Mouse (Mus musculus) kidney, postnatal 0 days (tissue): Measurements from ENCODE around the gene Ppih. TPM values are rescaled to one million over a fixed set of nuclear protein-coding genes. Genes with fewer than 3 reads are reported as not detected.
A peak's percentile ranks its signal among the peaks of the same experiment; 100 is the strongest.

ENCODE experiments used
- ATAC-seq: fragments of 200-750 bp; cut with Nextera tagmentation; replicated peaks from 2 replicates; pipeline ENCODE4 v1.8.0; 2017; ENCODE audit warnings: low read depth, moderate number of reproducible peaks, moderate TSS enrichment, moderate library complexity; ENCODE audit not compliant: low FRiP score
- DNase-seq: peaks from one replicate; pipeline ENCODE4 v3.0.0-alpha.2; 2016; ENCODE audit warnings: low spot score
- H3K27ac ChIP-seq: fragments of 300-500 bp; sonication (generic); 2 replicates; pipeline ENCODE4 v1.5.1; 2014; ENCODE audit warnings: mild to moderate bottlenecking
- H3K27me3 ChIP-seq: fragments of 300-500 bp; sonication (generic); 2 replicates; pipeline ENCODE4 v1.6.1; 2014; ENCODE audit warnings: low read length, mixed read lengths; ENCODE audit not compliant: insufficient read depth
- H3K36me3 ChIP-seq: fragments of 300-500 bp; sonication (generic); 2 replicates; pipeline ENCODE4 v1.6.1; 2014; ENCODE audit warnings: low read length, mixed read lengths; ENCODE audit not compliant: insufficient read depth
- H3K4me1 ChIP-seq: fragments of 300-500 bp; sonication (generic); replicated peaks from 2 replicates; pipeline ENCODE4 v1.6.1; 2014; ENCODE audit warnings: antibody characterized with exemption, low read length, mixed read lengths; ENCODE audit not compliant: insufficient read depth
- H3K4me2 ChIP-seq: fragments of 300-500 bp; sonication (generic); 2 replicates; pipeline ENCODE4 v1.6.1; 2014; ENCODE audit warnings: mild to moderate bottlenecking, low read length, moderate library complexity, mixed read lengths
- H3K4me3 ChIP-seq: fragments of 300-500 bp; sonication (generic); replicated peaks from 2 replicates; pipeline ENCODE4 v1.5.1; 2014; ENCODE audit warnings: low read depth, low read length
- H3K9ac ChIP-seq: fragments of 300-500 bp; sonication (generic); 2 replicates; pipeline ENCODE4 v1.6.1; 2014; ENCODE audit warnings: low read depth, low read length
- H3K9me3 ChIP-seq: fragments of 300-500 bp; sonication (generic); replicated peaks from 2 replicates; pipeline ENCODE4 v1.6.1; 2016; ENCODE audit warnings: low read length, inconsistent platforms, mixed read lengths
- CTCF ChIP-seq: IDR thresholded peaks from 2 replicates; pipeline ENCODE4 v1.5.1; 2016; ENCODE audit warnings: antibody characterized with exemption, low read depth, mild to moderate bottlenecking, moderate library complexity
- WGBS: fragments of 180-500 bp; shearing (Covaris S2); extraction: QIAGEN DNeasy Blood & Tissue Kit; methylation state at CpG from one replicate; pipeline ENCODE4 v1.1.7; 2014; 5-methylcytosine and 5-hydroxymethylcytosine counted together
- polyA plus RNA-seq: library from polyadenylated mRNA; unstranded; fragments of >200 nt; fragmentation: Nextera tagmentation; extraction: Ambion mirVana; gene quantifications from 2 replicates; pipeline ENCODE4 v1.2.1, GENCODE M21; 2015

Gene Ppih
- polyA plus RNA-seq, 1 experiment from 2014 or later = 74.6 TPM

DNA sequence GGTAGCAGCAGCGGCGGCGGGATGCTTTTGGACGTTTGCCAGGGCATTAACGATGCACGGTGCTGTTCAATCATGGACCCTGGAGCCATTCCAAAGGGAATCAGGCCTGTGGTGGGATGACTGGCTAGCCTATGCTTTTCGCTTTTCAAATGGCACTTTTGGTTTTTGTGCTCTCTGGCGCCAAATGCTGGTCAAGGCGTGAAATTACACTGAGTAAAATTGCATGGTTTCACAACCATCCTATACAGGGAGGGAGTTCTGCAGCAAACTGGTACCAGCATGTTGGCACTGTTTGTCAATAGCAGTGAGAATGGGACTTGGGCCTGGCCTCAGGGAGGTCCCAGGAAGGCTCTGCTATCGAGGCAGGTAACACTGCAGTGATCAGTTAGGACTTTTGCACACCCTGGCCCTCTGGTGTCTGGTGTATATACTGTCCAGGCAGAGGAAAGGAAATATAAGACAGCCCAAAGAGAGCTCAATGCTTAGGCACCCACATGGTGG is 18.6 kb upstream of the Ppih start:
- Histone ChIP-seq H3K4me2 (no peak overlapping the region), H3K4me1 (no peaks in the 10 kb centered on the region), H3K27ac (0 out of 2 replicates have a peak overlapping the region, but pooled peaks have one; percentile 13), H3K9me3 (no peaks in the 10 kb centered on the region), H3K36me3 (no peaks in the 10 kb centered on the region), H3K4me3 (no peak overlapping the region), H3K27me3 (no peaks in the 10 kb centered on the region), H3K9ac (no peak overlapping the region)
- DNase-seq (peak; percentile 70), ATAC-seq (peak; percentile 79; the same call in 1 of the 2 replicates)
- 7% methylated on average over 10 of the region's 10 CpGs for WGBS
- peak; percentile 82 for TF ChIP-seq CTCF

DNA sequence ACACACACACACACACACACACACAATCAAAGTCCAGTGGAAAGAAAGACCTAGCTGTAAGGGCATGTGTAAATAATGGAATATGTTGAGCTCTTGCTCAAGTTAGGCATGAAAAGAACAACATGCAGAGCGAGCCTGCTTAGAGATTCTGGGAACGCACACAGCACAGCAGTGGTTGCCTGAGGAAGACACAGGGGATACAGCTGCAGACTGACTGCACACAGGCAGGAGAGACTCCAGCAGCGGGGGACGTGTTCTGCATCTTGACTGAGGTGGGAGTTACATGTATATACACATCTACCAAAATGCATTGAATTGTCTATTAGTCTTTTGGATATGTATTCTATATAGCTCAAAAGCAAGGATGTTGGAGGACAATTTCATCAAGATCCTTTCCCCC is 18.1 kb upstream of the Ppih start:
- H3K4me3 ChIP-seq = no peak overlapping the region
- no peak for TF ChIP-seq CTCF
- DNase-seq (no peak), ATAC-seq (0 out of 2 replicates have a peak, but pooled peaks have one; percentile 13)
- H3K27ac ChIP-seq = 0 out of 2 replicates have a peak overlapping the region, but pooled peaks have one; percentile 13
- no peak overlapping the region for H3K9ac ChIP-seq
- H3K4me2 ChIP-seq = no peak overlapping the region
- H3K36me3 ChIP-seq = no peaks in the 10 kb centered on the region
- no peaks in the 10 kb centered on the region for H3K9me3 ChIP-seq
- H3K4me1 ChIP-seq = no peaks in the 10 kb centered on the region
- WGBS = 70% methylated on average over 4 of the region's 4 CpGs
- H3K27me3 ChIP-seq = no peaks in the 10 kb centered on the region

DNA sequence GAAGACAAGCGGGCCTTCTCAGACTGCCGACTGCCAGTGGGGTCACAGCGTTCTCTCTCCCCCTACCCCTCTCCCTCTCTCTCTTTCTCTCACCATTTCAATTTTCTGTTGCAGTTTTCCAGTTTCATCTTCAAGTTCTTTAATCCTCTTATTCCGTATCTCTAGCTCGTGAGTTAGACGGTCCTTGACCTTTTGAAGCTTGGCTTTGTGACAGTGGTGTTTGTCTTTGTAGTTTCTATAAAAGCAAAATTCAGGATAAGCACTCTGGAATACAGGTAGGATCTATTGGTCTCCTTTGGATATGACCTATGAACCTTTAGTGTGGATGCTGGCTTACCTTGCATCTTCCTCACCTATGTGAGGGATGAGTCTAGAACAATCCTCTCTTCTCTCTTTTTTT is 13.1 kb upstream of the Ppih start:
- WGBS = 90% methylated on average over 6 of the region's 6 CpGs
- no peaks in the 10 kb centered on the region for H3K4me1 ChIP-seq
- no peaks in the 10 kb centered on the region for H3K9me3 ChIP-seq
- H3K36me3 ChIP-seq = no peaks in the 10 kb centered on the region
- no peak overlapping the region for H3K9ac ChIP-seq
- no peak overlapping the region for H3K4me2 ChIP-seq
- H3K27ac ChIP-seq = no peak overlapping the region
- ATAC-seq (no peak), DNase-seq (no peak)
- H3K27me3 ChIP-seq = no peaks in the 10 kb centered on the region
- no peak for TF ChIP-seq CTCF
- H3K4me3 ChIP-seq = no peak overlapping the region

DNA sequence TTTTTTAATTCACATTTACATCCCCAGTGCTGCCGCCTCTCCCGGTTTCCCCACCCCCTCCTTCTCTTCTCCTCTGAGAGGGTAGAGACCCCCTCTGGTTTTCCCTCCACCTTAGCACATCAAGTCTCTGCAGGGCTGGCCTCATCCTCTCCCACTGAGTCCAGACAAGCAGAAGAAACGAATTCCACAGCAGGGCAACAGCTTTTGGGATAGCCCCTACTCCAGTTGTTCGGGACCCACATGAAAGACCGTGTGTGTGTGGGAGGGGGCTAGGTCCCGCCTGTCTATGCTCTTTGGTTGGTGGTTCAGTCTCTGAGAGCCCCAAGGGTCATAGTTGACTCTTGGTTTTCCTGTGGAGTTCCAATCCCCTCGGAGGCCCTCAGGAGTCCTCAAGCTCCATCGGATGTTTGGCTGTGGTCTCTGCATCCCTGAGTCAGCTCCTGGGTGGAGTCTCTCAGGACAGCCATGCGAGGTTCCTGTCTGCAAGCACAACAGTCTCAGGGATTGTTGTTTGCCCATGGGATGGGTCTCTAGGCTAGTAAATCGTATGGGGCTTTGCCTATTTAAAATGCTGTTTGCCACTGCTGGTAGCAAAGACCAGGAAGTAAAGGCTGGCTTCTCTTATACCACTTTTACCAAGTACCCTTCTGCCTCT is 677 bp upstream of the Ppih start:
- peak overlapping the region; percentile 76 for H3K4me3 ChIP-seq
- peak overlapping the region; percentile 90 for H3K27ac ChIP-seq
- H3K36me3 ChIP-seq = peaks cover 10% of the 10 kb centered on the region; the same call in 1 of the 2 replicates
- DNase-seq (peak; percentile 18), ATAC-seq (peak; percentile 48; the same call in 1 of the 2 replicates)
- H3K9me3 ChIP-seq = no peaks in the 10 kb centered on the region
- TF ChIP-seq CTCF = no peak
- peaks cover 7% of the 10 kb centered on the region for H3K4me1 ChIP-seq
- WGBS = 23% methylated on average over 10 of the region's 10 CpGs
- H3K9ac ChIP-seq = peak overlapping the region; percentile 46; the same call in 1 of the 2 replicates
- peak overlapping the region; percentile 86 for H3K4me2 ChIP-seq
- no peaks in the 10 kb centered on the region for H3K27me3 ChIP-seq

DNA sequence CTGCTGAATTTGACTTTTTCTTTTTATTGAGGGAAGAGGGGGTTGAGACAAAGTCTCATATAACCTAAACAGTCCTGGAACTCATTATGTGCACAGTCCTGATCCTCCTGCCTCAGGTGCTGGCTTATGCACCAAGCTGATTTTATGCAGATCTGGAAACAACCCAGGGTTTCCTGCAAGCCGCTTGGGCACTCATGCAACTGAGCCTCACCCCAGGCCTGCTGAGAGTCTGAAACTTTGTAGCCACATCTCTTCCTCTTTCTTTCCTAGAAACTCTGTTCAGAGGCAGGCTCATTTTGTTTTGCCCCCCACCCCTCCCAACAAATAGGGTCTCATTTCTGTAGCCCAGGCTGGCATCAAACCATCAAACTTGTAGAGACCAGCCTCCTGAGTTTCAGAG is 6.6 kb downstream of the Ppih start:
- Histone ChIP-seq H3K36me3 (peaks cover 40% of the 10 kb centered on the region), H3K27me3 (no peaks in the 10 kb centered on the region), H3K9ac (no peak overlapping the region), H3K27ac (no peak overlapping the region), H3K4me3 (no peak overlapping the region), H3K9me3 (no peaks in the 10 kb centered on the region), H3K4me2 (no peak overlapping the region), H3K4me1 (no peaks in the 10 kb centered on the region)
- DNase-seq (no peak), ATAC-seq (no peak)
- 81% methylated on average over 1 of the region's 1 CpGs for WGBS
- no peak for TF ChIP-seq CTCF

DNA sequence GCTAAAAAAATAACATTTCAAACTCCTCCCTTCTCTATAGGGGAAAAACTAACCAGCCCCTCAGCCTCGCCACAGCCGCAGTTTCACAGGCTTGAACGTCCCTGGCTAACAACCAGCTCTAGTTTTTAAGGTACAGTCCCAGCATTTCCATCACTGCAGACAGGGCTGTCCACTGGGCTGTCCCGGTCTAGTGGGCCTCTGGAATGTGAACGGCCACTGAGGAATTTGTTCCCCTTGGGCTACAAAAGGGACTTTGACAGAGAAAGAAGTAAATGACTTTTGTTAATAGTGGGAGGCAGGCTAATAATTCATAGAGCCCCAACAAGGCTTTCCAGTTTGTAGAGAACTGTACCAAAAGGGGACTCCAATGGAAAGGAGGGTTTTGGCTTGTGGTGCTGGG is 14.9 kb downstream of the Ppih start:
- no peaks in the 10 kb centered on the region; the same call in 1 of the 2 replicates for H3K4me1 ChIP-seq
- peak overlapping the region; percentile 72 for H3K27ac ChIP-seq
- 38% methylated on average over 5 of the region's 5 CpGs for WGBS
- no peak overlapping the region for H3K4me2 ChIP-seq
- DNase-seq = peak; percentile 54
- TF ChIP-seq CTCF = no peak
- no peaks in the 10 kb centered on the region for H3K27me3 ChIP-seq
- no peak overlapping the region for H3K4me3 ChIP-seq
- peaks cover 12% of the 10 kb centered on the region; the same call in 1 of the 2 replicates for H3K36me3 ChIP-seq
- peak; percentile 82; the same call in 1 of the 2 replicates for ATAC-seq
- H3K9ac ChIP-seq = no peak overlapping the region
- H3K9me3 ChIP-seq = no peaks in the 10 kb centered on the region
